Mouse (Mus musculus) cerebellum, postnatal 14 days (tissue): ENCODE measurements at regions not wholly inside any gene's neighbourhood (a gene's known extent, or its start where the extent isn't known, plus 50 kb on each side); places are given as distances from the start of the nearest gene placed in this dataset.
A peak's percentile ranks its signal among the peaks of the same experiment; 100 is the strongest.

Source experiments
- DNase-seq, 2 experiments: peaks; one replicate each; pipeline ENCODE4 v3.0.0; 2021; ENCODE audit warnings: mixed read lengths in 2 of 2

DNA sequence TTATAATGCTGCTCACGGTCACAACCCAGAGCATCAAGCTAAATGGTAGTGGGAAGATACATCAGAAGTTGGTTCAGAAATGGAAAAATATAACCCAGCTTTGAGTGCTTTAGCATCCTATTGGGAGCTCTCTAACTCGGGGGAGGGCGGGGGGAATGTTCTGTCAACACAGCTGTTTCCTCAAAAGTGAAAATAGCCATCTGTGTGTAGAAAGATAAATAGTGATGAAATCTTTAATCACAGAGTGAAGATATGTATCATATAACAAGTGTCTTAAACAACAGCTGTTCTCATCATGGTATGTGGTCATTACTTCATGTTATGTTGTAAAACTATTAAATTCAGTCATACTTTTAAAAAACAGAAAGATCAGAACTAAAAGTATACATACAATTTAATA, 248.4 kb upstream of the Siglech start:
- DNase-seq = no peak

DNA sequence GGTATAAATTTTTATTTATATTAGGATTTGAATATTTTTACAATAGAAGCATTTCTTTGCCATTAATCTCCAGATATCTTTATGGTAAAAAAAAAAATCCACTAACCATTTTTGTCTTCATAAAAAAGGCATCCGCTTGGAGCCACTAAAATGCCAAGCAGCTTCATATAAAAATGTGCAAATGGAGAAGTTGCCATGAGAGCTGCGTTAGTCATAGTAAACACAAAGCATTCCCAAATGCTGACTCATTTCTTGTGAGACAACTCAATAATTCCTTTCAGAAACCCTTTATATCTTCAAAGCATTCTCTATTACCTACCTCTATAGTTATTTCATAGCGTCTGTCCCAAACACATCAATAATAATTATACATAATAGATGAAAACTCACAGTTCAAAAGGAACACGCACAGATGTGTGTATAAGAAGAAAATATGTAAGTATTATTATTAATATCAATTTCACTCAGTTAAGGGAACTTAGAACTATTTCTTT, 228.1 kb upstream of the Siglech start:
- DNase-seq = no peak

DNA sequence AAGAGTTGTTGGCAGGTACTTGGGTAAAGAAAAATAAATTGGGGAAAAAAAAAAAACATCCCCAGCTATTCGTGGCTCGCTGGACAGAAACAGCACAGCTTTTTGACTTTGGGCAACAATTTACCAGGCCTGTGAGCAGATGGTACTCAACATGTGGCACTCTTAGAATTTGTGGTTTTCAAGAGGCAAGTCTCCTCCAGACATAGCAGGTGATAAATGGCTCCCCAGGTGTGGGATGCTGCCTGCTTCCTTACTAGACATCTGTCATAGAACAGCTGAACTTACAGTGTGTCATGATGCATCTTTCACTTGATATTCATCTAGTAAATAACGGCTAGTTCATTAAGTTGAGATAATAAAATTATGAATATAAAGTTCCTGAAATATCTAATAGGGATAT, 218.8 kb upstream of the Siglech start:
- peak; percentile 2 to 14 for DNase-seq

DNA sequence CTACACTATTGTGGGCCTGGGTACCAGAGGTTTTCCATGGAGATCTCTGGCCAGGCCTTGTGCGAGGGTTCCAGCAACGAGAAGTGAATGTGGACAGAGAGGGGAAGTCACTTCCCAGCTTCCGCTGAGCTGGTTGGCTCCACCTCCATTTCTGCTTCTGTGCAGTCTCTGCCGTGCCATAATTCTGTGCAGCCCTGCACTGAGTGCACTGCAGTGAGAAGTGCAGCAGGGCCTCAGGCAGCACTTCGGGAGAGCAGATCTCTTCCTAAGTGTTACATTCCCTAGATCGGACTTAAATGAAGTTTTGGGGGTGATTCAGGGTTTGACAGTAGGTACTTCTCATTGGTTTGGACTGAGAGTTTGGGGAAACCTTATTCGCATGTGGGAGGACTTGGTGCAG, 194.6 kb upstream of the Siglech start:
- DNase-seq = no peak

DNA sequence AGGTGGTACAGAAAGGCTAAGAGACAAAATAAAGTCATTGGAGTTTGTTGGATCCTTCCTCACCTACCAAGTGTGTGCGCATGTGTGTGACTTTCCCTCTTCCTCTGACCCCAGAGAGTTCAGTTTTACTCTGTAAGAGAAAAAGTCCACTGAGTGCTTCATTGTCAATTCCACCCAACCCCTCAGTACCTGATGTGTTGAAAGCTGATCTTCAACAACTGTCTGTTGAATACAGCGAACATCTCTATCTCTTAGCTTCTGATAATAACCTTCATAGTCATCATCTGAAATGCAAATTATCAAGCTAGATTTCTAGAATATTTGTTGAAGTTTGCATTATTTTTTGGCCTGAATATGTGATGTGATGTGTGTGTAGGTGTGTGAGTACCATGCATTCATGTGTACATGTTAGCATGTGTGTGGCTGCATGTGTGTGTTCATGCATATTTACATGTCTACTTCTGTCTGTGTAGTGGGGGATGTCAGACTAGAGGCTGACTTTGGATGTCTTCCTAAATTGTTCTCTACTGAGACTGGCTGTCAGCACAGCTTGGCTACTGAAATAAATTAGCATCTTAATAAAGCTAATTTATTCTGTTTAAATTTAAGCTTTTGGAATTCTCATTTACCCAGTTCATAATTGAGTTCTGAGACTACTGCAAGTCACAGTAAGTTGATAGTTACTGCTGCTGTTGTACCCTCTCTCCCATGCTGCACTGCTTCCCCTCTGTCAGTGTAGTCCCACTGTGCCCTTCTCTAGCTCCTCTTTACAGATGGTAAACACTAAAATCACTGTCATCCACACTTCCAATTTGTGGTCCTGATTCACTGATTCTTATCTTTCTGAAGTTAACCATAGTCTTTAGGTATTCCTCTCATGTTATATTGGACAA, 186.7 kb upstream of the Siglech start:
- no peak for DNase-seq
